Mouse (Mus musculus) testis, postnatal 14 days (tissue): ENCODE data around the gene Lmln.
"Not testable (repeated sequence)": the region's sequence is repeated elsewhere in the genome, so short reads cannot be mapped to it uniquely, and the experiment has no call there.

Experiments used
- DNase-seq: peaks from one replicate; pipeline ENCODE4 v3.0.0; 2021; ENCODE audit warnings: low spot score

The Lmln gene

DNA sequence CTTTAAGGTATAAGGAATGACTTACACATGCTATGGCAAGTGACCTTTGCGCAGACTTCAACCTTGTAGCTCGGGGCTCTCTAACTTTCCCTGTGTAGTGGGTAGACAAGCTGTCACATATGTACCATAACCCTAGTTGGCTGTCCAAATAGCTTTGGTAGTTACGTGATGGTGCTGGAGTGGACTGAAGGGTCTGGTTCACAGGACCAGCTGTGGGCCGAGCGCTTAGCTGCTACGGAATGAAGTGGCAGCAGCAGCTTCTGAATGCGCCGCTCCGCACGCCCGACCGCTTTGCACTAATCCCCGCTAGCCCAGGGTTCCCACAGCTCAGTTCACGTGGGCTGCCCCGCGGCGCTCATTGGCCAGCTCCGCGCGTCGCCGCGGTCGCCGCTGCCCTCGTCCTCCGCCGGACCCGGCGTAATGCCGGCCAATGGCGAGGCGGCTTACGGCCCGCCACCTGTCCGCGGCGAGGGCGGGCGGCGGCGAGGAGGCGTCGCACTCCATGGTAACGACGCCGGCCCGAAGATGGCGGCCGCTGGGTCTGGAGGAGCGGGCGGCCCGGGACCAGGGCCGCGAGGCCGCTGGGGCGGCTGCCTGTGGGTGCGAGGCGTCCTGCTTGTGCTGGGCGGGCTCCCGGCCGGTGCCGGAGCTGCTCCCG is at the start of gene Lmln:
Gene Lmln, plus strand, starts transcription at position 498 of the 658 bp plus-strand sequence.
- DNase-seq: peak; percentile 91

GRCm38 (mm10) chr16:33013801-33014200 is 48.5 kb upstream of the Lmln start:
- no peak for DNase-seq

DNA sequence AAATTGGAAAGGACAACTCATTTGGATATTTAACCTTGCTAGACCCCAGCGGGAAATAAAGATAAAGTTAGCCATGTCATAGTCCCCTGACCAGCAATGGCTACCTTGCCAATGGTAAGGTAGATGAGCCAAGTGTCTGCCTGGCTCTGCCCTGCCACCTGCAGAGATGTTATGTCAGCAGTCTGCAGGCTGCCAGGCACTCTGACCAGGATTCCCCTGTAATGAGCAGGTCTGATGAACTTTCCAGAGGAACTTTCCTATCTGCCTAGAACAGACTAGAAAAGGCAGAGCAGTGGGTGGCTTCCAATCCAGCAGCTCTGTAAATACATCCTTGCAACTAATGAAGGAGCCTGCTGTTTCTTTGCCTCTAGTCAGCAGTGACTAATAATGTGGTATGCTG is 47.4 kb upstream of the Lmln start:
- no peak for DNase-seq

DNA sequence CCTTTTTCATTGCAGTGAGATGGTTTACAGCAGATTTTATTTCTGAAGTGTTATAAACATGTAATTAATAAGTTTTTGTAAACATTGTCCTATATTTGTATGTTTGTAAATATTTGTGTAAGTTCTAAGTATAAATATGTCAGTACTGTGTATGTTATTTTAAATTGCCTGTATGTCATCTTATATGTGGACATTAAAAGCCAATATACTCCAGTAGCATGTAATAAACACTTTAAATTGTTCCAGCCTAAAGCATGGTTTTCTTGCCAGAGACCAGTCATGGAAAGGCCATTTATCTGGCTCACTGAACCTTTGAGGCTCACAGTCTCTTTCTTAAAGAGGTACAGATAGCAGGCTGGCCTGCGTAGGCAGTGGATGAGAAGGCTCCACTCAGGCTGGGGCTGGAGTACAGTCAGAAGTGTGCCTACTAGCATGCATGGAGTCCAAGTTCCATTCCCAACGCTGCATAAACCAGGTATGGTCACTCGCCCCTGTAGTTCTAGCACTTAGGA is 46.9 kb upstream of the Lmln start:
- no peak for DNase-seq

- no peak for DNase-seq
These were observed 46.3 kb upstream of the Lmln start for GRCm38 (mm10) chr16:33015986-33016385.

- DNase-seq: no peak
These were observed 44.5 kb upstream of the Lmln start for GRCm38 (mm10) chr16:33017677-33018349.

DNA sequence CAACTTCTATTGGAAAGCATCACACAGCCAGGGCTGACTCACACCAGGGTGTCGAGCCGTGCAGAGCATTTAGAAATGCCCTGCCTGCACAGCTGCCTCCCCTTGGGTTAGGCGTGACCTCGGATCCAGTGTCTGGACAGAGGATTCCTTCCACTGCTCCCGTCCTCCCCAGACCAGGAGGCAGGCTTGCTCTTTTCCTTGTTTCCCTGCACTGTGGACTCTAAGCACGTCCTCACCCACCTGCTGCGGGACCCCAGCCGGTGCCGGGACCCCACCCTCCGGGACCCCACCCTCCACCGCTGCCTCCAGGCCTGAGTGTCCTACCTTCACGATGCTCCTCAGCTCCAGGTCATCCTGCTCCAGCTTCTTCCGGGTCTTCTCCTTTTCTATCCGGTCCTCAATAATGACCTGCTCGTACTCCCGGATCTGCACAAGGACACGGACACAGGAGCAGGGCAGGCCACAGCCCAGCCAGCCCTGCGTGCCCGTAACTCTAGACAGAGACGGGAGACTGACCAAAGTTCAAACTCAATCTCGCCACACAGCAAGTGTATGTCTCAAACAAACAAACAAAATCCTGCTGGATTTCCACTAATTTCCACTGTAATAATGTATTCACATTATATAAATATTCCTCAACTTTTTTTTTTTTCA is 43.1 kb upstream of the Lmln start:
- no peak for DNase-seq

DNA sequence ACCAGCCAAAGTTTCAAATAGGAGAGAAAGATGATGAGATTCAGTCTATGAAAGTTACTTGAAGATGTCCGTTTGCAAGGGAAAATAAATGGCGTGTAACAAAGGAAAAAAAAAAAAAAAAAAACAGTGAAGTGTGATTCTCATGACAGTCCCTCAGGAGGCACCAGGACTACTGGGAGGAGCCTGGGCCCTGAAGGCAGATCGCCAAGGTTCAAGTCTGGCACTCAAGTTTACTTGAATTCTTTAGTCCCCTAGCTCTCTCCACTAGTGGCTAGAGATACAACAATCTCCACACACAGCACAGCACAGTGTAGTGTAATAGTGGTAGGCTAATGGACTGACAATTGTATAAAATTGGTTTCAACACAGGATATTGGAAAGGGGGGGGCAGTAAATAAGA is 40.9 kb upstream of the Lmln start:
- DNase-seq: no peak

- DNase-seq: peak; percentile 74
These were observed 38.6 kb upstream of the Lmln start for GRCm38 (mm10) chr16:33023750-33024149.

DNA sequence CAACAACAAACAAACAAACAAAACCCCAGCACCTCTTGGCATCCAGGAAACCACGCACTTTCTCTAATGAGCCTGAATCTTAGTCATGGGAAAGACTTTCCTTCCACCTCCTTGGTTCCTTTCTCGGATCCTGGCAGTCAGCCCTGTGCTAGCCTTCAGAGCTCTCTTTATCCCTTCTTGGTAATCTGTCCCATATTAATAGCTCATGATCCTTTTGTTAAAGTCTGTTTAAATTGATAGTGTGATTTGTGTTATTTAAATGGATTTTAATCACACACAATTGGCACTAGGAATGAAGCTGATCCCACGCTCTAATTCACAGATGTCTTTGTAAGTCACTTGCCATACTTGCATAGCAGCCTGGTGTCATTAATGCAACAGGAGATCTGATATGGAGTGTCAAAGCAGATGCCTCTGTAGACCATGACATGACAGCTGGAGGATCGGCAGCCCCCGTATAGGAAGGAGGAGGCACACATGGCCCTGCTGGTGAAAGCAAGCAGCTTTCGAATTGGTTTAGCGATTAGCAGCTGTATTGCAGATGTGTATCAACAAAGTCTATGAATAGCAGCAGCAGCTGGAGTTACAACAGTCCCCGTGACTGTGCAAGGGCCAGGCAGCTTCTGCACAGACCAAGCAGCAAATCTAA is 37.7 kb upstream of the Lmln start:
- DNase-seq: no peak

- DNase-seq: no peak
These were observed 36.0 kb upstream of the Lmln start for GRCm38 (mm10) chr16:33026357-33026756.

DNA sequence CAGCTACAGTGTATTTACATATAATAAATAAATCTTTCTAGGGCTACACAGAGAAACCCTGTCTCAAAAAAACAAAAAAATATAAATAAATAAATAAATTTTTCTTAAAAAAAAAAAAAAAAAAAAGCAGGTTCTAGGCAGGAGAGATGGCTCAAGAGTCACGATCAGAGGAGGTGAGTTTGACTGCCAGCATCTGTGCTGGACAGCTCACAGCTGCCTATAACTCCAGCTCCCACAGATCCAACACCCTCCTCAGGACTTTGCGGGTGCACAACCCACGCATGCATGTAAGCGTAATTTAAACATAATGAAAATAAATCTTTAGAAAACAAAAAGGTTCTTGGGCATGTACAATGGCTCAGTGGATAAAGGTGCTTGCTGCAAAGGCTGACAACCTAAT is 26.3 kb upstream of the Lmln start:
- DNase-seq: no peak

DNA sequence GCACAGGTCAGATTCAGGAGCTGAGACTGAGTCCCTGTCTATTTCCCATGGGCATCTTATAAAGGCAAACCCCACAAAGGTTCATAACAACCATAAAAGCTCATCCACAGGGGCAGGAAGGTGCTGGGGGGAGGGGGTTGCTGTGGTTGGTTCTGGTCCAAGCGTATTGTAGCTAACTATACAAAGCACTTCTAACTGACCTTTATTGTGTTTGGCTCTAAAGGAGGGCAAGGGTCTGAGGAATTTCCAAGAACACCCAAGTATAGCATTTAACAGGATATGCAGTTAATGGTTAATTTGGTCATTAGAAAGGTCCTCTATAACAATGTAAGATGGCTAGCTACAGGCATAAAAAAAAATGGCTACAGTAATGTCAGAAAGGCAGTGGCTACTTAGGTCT is 19.6 kb upstream of the Lmln start:
- DNase-seq: no peak

GRCm38 (mm10) chr16:33043268-33043667 is 19.1 kb upstream of the Lmln start:
- no peak for DNase-seq

- DNase-seq: no peak
These were observed 14.3 kb upstream of the Lmln start for GRCm38 (mm10) chr16:33048004-33048403.

DNA sequence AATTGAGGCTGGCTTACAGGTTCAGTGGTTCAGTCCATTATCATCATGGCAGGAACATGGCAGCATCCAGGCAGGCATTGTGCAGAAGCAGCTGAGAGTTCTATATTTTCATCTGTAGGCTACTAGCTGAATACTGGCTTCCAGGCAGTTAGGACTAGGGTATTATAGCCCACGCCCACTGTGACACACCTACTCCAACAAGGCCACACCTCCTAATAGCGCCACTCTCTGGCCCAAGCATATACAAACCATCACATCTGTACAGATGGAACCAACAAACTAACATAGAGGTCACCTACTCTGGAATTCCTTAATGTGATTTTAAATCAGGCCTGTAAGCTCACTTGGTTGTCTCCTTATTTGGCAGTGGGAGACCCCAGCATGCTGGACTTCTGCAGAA is 13.6 kb upstream of the Lmln start:
- no peak for DNase-seq

GRCm38 (mm10) chr16:33049809-33050208 is 12.5 kb upstream of the Lmln start:
- DNase-seq: no peak

DNA sequence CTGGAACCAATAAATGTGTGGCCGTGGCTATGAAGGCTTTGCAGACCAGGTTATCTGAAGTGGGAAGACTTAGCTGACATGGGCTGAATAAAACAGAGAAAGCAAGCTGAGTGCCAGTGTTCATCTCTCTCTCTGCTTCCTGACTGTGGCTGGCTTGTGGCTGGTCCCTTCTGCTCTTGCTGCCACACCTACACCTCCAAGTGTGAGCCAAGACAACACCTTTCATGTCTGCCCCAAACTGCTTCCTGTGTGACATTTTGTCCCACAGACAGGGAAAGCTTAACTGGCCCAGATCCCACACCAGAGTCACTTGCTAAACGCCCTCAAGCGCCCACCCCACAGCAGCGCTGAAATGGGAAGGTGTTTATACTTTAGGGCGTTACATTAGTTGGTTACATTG is 9.2 kb upstream of the Lmln start:
- peak; percentile 29 for DNase-seq

GRCm38 (mm10) chr16:33054927-33055326 is 7.4 kb upstream of the Lmln start:
- DNase-seq: not testable (repeated sequence)

GRCm38 (mm10) chr16:33055655-33056054 is 6.7 kb upstream of the Lmln start:
- DNase-seq: peak; percentile 32

- peak; percentile 91 for DNase-seq
These were observed 6.1 kb upstream of the Lmln start, which contains the start of the genes Iqcg and Rpl35a for GRCm38 (mm10) chr16:33056095-33056785. Gene Iqcg, minus strand, starts transcription at chr16:33056218. Gene Rpl35a, plus strand, starts transcription at chr16:33056453.

GRCm38 (mm10) chr16:33056786-33057185 is 5.5 kb upstream of the Lmln start:
- no peak for DNase-seq
